Mouse (Mus musculus): ENCODE results near the gene Gls2. TPM values are rescaled to one million over a fixed set of nuclear protein-coding genes. Genes with fewer than 3 reads are reported as not detected.
A peak's percentile ranks its signal among the peaks of the same experiment; 100 is the strongest.
"Not testable (repeated sequence)": the region's sequence is repeated elsewhere in the genome, so short reads cannot be mapped to it uniquely, and the experiment has no call there.

Gls2 gene
- total RNA-seq, 2 experiments from 2014 or later, result 29.4 to 32.9 TPM

DNA sequence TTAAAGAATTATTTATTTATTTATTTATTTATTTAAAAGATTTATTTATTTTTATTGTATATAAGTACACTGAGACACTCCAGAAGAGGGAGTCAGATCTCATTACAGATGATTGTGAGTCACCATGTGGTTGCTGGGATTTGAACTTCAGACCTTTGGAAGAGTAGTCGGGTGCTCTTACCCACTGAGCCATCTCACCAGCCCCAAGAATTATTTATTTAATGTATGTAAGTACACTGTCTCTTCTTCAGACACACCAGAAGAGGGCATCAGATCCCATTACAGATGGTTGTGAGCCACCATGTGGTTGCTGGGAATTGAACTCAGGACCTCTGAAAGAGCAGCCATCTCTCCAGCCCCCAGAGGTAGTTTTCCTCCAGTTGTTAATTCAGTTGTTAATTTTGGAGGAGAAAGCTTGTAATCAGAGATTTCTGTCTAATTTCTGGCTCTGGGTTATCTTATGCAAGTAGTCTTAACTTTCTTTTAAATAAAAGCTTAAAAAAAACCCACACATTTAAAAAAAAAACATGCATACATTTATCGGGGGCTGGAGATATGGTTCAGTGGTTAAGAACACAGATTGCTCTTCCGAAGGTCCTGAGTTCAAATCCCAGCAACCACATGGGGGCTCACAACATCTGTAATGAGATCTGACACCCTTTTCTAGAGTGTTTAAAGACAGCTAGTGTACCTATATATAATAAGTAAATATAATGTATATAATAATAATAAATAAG, 2.1 kb upstream of the Gls2 start:
- intact Hi-C loops (cut with DNase I); DNase-seq (ENCODE audit: low spot score in 2 of 2): not testable (repeated sequence)

GRCm38 (mm10) chr10:128193113-128193512, 1.1 kb upstream of the Gls2 start:
- intact Hi-C loops (cut with DNase I), result no loop called here
- no peak for DNase-seq (ENCODE audit: low spot score in 2 of 2)

GRCm38 (mm10) chr10:128194551-128195461, 549 bp downstream of the Gls2 start:
- DNase-seq (ENCODE audit: low spot score in 2 of 2), result peak; percentile 61 to 84
- intact Hi-C loops (cut with DNase I), result no loop called here

DNA sequence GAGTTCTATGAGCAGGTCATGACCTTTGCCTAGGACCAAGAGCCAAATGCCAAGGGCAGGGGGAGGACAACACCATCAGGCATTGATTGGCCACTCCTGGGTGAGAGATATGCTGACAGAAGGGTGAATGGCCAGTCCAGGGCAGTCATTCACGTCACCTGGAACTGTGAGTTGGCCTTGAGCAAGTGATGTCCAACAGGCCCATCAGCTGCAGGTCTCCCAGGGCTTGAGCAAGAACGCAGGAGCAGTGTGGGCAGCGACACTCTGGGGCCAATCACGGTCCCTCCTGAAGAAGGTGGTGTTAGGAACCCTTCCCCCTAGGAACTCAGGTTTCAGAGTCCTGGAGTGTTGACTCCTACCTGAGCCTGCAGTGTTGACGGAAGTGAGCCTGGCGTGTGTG, 7.6 kb downstream of the Gls2 start:
- no peak for DNase-seq (ENCODE audit: low spot score in 2 of 2)
- intact Hi-C loops (cut with DNase I), result no loop called here

GRCm38 (mm10) chr10:128204941-128205340, 10.7 kb downstream of the Gls2 start:
- DNase-seq (ENCODE audit: low spot score in 2 of 2), result no peak
- intact Hi-C loops (cut with DNase I), result no loop called here

- peak in 1 of 2 experiments; percentile 25 for DNase-seq (ENCODE audit: low spot score in 2 of 2)
- intact Hi-C loops (cut with DNase I), result no loop called here
Measured at GRCm38 (mm10) chr10:128208326-128208725, 14.1 kb downstream of the Gls2 start.

DNA sequence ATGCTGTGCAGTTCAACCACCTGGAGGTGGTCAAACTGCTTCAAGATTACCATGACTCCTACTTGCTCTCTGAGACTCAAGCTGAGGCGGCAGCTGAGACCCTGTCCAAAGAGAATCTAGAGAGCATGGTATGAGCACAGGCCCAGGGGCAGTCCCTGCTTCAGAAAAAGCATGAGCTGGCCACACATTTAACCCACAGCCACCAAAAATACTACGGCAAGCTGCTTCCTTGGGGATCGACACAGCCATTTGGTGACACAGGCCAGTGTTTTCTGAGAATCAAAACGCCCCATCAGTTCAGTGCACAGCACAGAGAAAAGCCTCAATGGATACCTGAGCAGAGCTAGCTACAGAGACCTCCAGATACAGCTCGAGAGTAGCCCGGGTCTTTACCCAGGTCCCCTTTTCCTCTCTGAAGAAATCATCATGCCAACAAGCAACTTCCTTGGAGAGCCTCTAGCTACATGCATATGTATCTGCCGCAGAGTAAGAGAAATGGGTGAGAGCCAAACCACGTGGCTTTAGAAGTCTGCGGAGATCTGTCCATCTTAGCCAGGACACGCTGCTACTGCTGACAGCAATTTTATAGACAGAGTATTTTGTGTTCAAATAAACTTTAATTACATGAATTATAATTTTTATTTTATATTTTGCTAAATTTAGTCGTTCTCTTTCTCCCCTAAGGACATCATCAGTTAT, 15.2 kb downstream of the Gls2 start:
- no peak for DNase-seq (ENCODE audit: low spot score in 2 of 2)
- intact Hi-C loops (cut with DNase I), result no loop called here

DNA sequence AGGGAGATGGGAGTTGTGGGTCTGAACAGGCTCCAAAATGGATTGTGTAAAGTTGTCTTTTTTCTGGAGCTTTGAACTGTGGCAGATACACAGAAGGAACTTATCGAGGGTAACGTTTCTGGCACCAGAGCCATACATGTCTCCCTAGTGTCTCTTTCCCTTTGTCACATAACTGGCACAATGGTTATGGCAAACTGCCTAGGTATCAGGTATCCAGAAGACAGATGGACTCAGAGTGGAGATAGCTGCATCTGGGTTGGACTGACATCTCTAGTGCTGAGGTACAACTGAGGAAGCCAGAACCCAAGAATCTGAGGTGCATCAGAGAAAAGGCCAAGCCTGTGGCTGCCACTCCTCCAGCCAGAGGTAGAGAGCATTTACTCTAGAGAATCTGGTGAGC, 15.9 kb downstream of the Gls2 start:
- intact Hi-C loops (cut with DNase I), result no loop called here
- no peak for DNase-seq (ENCODE audit: low spot score in 2 of 2)

GRCm38 (mm10) chr10:128210954-128211353, 16.7 kb downstream of the Gls2 start:
- intact Hi-C loops (cut with DNase I), result no loop called here
- peak in 1 of 2 experiments; percentile 15 for DNase-seq (ENCODE audit: low spot score in 2 of 2)

DNA sequence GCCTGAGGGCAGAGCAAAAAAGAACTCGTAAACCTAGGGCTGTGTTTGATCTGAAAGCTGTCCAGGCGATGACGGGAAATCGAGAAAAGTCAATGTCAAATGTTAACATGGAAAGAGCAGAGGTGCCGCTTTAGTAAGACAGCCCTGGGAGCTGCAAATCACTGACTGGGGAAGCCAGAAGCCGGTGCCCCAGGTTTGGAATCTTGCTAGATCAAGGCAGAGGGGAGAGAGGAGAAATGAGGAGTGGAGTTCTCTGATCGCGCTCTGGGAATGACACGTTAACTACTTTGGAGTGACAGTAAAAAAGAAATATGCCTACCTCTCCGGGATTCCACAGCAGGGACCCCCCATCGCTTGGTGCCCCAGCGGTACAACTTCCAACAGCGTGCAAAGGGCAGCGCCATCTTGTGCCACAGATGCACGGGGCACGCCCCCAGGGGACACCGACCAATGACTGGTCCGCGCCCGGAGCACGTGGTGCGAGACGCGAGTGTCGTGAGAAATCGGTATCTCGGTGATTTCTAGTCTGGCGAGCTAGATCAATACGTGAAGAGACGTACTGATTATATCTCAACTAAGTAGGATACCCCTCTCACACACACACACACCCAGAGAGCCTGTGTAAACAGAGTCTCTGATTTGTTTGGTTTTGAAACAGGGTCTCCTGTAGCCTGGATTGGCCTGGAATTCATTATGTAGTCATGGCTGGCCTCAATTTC, 17.3 kb downstream of the Gls2 start, which contains the start of gene Spryd4:
TSS of gene Spryd4 (minus strand) at position 418 of the 719 bp plus-strand sequence.
- peak; percentile 89 to 94 for DNase-seq (ENCODE audit: low spot score in 2 of 2)
- intact Hi-C loops (cut with DNase I), result loop anchor here (2.0 kb wide), 1 partner anchor 73 kb away; no protein-coding TSS in a partner anchor

DNA sequence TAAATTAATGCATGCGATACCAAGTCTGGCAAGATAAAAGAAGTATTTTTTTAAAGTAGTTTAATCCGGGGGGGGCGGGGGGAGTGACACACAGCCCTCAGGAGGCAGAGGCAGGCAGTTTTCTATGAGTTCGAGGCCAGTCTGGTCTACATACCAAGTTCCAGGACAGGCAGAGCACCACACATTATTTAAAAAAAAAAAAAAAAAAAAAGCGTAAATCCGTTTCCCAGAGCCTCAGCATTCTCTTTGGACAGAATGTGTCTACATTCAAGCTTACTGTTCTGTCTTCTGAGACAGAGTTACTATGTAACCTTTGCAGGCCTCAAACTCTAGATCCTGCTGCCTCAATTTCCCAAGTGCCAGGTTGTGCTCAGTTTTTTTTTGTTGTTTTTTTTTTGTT, 17.9 kb downstream of the Gls2 start:
- DNase-seq (ENCODE audit: low spot score in 2 of 2), result no peak
- intact Hi-C loops (cut with DNase I), result loop anchor here (2.0 kb wide), 1 partner anchor 73 kb away; no protein-coding TSS in a partner anchor

GRCm38 (mm10) chr10:128212871-128213323, 18.6 kb downstream of the Gls2 start:
- intact Hi-C loops (cut with DNase I), result loop anchor here (1.0 to 2.0 kb wide), 2 partner anchors 19 to 72 kb away; partner anchors contain the start of gene Timeless
- peak; percentile 50 to 72 for DNase-seq (ENCODE audit: low spot score in 2 of 2)

DNA sequence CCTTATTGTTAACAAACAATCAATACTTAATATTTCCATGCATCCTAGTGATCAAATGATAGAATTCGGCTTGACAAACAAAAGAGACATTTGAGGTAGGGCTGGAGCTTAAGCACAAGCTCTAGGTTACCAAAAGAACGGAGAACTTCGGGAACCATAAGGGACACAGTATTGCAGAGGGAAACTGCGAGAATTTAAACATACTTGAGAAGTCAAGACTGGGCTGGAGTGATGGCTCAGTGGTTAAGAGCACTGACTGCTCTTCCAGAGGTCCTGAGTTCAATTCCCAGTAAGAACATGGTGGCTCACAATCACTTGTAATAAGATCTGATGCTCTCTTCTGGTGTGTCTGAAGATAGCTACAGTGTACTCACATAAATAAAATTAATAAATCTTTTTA, 19.9 kb downstream of the Gls2 start:
- DNase-seq (ENCODE audit: low spot score in 2 of 2); intact Hi-C loops (cut with DNase I): not testable (repeated sequence)

GRCm38 (mm10) chr10:128214981-128215380, 20.7 kb downstream of the Gls2 start:
- no peak for DNase-seq (ENCODE audit: low spot score in 2 of 2)
- intact Hi-C loops (cut with DNase I), result no loop called here

GRCm38 (mm10) chr10:128218387-128219117, 24.3 kb downstream of the Gls2 start:
- intact Hi-C loops (cut with DNase I), result no loop called here

GRCm38 (mm10) chr10:128221533-128222286, 27.5 kb downstream of the Gls2 start:
- intact Hi-C loops (cut with DNase I), result no loop called here
- DNase-seq (ENCODE audit: low spot score in 2 of 2), result no peak

More at GRCm38 (mm10) chr10:128218387-128219117, 24.3 kb downstream of the Gls2 start:
- DNase-seq (ENCODE audit: low spot score in 2 of 2), result no peak

GRCm38 (mm10) chr10:128225064-128225463, 30.8 kb downstream of the Gls2 start:
- no peak for DNase-seq (ENCODE audit: low spot score in 2 of 2)
- intact Hi-C loops (cut with DNase I), result no loop called here

DNA sequence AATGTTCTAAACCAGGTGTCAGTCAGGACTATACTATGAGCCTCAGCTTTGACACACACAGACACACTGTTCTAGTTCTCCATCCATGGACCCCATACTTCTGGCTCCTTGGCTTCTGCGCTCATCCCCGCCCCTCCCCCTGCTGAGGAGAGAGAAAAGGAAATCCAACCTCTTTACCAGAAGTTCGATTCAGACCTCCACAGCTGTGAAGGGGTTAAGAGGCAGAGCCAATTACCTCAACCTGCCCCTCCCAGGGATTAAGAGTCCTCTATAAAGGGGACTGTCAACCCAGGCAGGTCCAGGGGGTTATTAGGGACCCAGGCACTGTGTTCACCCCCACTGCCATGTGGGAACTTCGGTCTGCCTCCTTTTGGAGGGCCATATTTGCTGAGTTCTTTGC, 31.3 kb downstream of the Gls2 start, which contains the start of gene Mip:
TSS of gene Mip (plus strand) at position 301 of the 400 bp plus-strand sequence.
- intact Hi-C loops (cut with DNase I), result no loop called here
- DNase-seq (ENCODE audit: low spot score in 2 of 2), result no peak
